Mouse (Mus musculus) thymus, adult 2 months (tissue): ENCODE data around the gene Espnl. TPM values are rescaled to one million over a fixed set of nuclear protein-coding genes. Genes with fewer than 3 reads are reported as not detected.

ENCODE experiments used
- DNase-seq: peaks from one replicate; pipeline ENCODE4 v3.0.0; 2021
- H3K27ac ChIP-seq: fragments of 200-500 bp; 2 replicates; pipeline ENCODE4 v1.5.1; 2012; ENCODE audit warnings: low read length, control low read depth; ENCODE audit not compliant: control insufficient read depth, insufficient read depth
- H3K27me3 ChIP-seq: fragments of 200-500 bp; 2 replicates; pipeline ENCODE4 v1.6.1; 2012; ENCODE audit warnings: mild to moderate bottlenecking, low read length, moderate library complexity, mixed read lengths; ENCODE audit not compliant: control insufficient read depth, insufficient read depth
- H3K36me3 ChIP-seq: fragments of 200-500 bp; 2 replicates; pipeline ENCODE4 v1.6.1; 2012; ENCODE audit warnings: mild to moderate bottlenecking, low read length, moderate library complexity; ENCODE audit not compliant: control insufficient read depth, insufficient read depth
- H3K4me1 ChIP-seq: fragments of 200-500 bp; replicated peaks from 2 replicates; pipeline ENCODE4 v1.6.1; 2012; ENCODE audit warnings: low read length; ENCODE audit not compliant: control insufficient read depth, insufficient read depth
- H3K4me3 ChIP-seq: fragments of 200-500 bp; 2 replicates; pipeline ENCODE4 v1.5.1; 2012; ENCODE audit warnings: mild to moderate bottlenecking, low read length, control low read depth, moderate library complexity; ENCODE audit not compliant: control insufficient read depth, insufficient read depth
- CTCF ChIP-seq: fragments of 200-500 bp; IDR thresholded peaks from 2 replicates; pipeline ENCODE4 v1.5.1; 2012; ENCODE audit warnings: mild to moderate bottlenecking, control low read depth, low read length, moderate library complexity, borderline replicate concordance; ENCODE audit not compliant: control insufficient read depth, poor library complexity, insufficient read depth; ENCODE audit errors: extremely low read depth
- POLR2A ChIP-seq: fragments of 200-500 bp; IDR thresholded peaks from 2 replicates; pipeline ENCODE4 v1.6.1; 2012; ENCODE audit warnings: mild to moderate bottlenecking, low read length, control low read depth, moderate library complexity; ENCODE audit not compliant: control insufficient read depth, poor library complexity, insufficient read depth; ENCODE audit errors: extremely low read depth
- WGBS: fragments of 180-500 bp; shearing (Covaris S2); methylation state at CpG from one replicate; pipeline ENCODE4 v1.1.7; 2018; 5-methylcytosine and 5-hydroxymethylcytosine counted together
- polyA plus RNA-seq: library from polyadenylated mRNA; depleted of rRNA; stranded (reverse); fragments of >200 nt; gene quantifications from 2 replicates; pipeline ENCODE4 v1.2.3, GENCODE M21; 2012

Gene Espnl
- polyA plus RNA-seq, 1 experiment: 0.85 TPM

DNA sequence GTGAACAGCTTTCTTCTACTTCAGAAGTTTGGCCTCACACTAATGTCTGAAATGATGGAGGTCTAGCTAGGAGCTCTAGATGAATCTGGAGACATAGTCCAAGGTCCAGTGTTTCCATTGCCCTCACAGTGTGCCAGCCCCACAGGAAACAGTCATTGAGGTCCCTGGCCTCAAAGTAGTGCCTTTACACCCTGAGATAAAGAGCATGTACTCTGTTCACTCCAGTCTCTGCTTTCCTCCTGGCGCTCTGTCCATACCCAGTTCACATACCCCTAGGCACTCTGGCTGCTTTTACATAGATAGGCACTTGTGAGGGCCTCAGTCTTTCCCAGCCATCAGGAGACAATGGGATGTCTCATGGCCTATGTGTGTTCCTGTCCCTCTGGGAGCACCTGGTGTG lies 32.5 kb upstream of the Espnl start:
- Histone ChIP-seq H3K4me1 (peaks cover 6% of the 10 kb centered on the region), H3K27me3 (no peaks in the 10 kb centered on the region), H3K36me3 (peaks cover 11% of the 10 kb centered on the region), H3K4me3 (no peak overlapping the region), H3K27ac (no peak overlapping the region)
- no peak for DNase-seq
- TF ChIP-seq CTCF (no peak), POLR2A (no peak)
- WGBS: 95% methylated on average over 1 of the region's 1 CpGs

DNA sequence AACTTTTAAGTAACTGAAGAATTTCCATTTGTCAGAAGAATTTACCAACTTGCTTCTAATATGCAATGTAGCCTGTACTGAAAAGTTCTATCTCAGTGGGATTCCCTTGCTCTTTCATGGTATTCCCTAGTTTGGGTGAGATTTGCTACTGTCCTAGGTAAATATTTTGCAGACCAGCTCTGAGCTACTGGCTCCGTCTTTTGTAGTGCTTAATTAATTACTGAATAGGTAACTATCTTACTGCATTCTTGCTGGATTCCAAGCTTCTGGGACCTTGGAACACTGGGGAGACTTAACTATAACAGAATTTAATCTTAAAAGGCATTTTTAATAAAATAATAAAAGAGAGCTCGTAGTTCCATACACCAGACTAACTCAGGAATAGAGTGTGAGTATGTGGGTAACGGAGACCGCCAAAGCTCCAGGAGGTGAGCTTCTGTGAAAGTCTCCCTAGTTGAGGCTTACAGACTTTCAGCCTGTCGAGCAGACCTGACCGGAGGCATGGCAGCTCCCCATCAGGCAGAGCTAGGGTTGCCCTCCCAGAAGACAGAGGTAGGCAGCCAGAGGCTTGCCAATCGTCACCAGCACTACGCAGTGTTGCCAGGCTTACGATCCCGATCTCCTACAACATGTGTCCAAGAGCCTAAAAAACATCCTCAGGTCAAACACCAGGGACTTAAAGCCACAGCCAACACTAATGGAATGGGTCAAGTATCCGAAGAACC lies 29.6 kb upstream of the Espnl start:
- TF ChIP-seq CTCF: no peak
- TF ChIP-seq POLR2A: no peak
- no peaks in the 10 kb centered on the region for H3K27me3 ChIP-seq
- H3K36me3 ChIP-seq: no peaks in the 10 kb centered on the region; the same call in 1 of the 2 replicates
- 98% methylated on average over 11 of the region's 11 CpGs for WGBS
- no peak for DNase-seq
- peaks cover 5% of the 10 kb centered on the region for H3K4me1 ChIP-seq
- no peak overlapping the region for H3K4me3 ChIP-seq
- H3K27ac ChIP-seq: no peak overlapping the region

DNA sequence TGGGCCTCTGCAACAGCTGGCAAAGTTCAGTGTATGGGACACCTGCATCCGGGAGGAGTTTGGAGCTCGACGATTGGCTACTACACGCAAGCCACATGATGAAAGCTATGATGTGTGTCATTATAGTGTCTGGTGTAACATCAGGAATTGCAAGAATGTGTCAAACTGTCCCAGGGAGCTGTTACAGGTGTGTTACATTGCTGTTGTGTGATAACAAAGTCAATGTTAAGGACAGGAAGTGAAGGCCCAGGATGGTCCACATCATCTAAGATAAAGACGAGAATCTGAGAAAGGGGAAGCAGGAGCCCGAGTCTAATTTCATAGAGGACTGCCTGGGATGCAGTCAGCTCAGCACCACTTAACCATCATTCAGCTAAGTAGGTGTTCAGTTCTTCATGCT lies 26.3 kb upstream of the Espnl start:
- Histone ChIP-seq H3K4me3 (no peak overlapping the region), H3K27me3 (no peaks in the 10 kb centered on the region), H3K4me1 (peaks cover 8% of the 10 kb centered on the region), H3K27ac (no peak overlapping the region), H3K36me3 (no peaks in the 10 kb centered on the region; the same call in 1 of the 2 replicates)
- DNase-seq: no peak
- 86% methylated on average over 6 of the region's 6 CpGs for WGBS
- no peak for TF ChIP-seq POLR2A

DNA sequence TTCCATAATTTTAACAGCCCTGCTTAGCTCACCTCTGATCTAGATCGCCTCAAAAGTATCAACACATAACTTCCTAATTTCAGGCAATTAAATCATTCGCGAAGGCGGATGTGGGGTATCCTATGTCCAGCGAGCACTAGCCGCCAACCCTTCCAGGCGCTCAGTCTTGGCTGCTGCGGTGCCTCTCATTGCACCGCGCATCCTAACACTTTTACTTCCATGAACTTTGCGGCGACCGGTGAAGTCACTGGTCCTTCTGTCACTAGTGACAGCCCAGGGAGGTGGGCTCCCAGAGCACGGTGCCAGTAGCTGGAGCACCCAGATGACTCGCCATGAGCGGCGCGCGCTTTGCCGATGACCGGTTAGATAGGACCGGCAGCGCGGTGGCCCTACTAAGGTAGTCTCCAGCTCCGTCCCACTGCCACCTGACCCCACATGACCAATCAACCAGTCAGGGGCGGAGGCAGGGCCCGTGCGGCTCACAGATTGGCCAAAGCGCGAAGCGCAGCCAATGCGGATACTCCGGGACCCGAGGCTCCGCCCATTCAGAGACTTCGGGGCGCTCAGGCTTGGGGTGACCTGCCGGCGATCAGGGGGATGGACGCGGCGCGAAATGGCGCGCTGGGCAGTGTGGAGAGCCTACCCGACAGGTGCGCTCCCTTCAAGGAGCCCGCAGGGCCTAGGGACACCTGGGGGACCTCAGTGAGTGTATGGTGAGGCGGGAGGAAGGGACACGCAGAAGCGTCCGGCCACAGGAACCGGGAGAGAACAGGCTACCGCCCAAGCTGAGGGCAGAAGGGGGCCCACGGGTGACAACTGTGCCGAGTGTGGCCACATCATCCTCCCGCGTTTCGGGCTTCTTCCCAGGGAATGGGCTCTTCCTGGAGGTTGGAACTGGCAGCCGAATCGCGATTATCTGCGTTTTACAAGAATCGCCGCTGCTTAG lies 23.8 kb upstream of the Espnl start, which contains the start of gene Scly:
Gene Scly (plus strand): TSS at position 540 of the 946 bp plus-strand sequence.
- H3K4me1 ChIP-seq: peaks cover 8% of the 10 kb centered on the region
- peak; percentile 93 for DNase-seq
- peak within 1 kb of the TSS; percentile 90 for H3K4me3 ChIP-seq
- no peak within 1 kb of the TSS for H3K27ac ChIP-seq
- no peaks in the 10 kb centered on the region for H3K36me3 ChIP-seq
- peak; percentile 53 for TF ChIP-seq POLR2A
- TF ChIP-seq CTCF: no peak
- no peaks in the 10 kb centered on the region for H3K27me3 ChIP-seq
- under 1% methylated on average over 61 of the region's 65 CpGs for WGBS

DNA sequence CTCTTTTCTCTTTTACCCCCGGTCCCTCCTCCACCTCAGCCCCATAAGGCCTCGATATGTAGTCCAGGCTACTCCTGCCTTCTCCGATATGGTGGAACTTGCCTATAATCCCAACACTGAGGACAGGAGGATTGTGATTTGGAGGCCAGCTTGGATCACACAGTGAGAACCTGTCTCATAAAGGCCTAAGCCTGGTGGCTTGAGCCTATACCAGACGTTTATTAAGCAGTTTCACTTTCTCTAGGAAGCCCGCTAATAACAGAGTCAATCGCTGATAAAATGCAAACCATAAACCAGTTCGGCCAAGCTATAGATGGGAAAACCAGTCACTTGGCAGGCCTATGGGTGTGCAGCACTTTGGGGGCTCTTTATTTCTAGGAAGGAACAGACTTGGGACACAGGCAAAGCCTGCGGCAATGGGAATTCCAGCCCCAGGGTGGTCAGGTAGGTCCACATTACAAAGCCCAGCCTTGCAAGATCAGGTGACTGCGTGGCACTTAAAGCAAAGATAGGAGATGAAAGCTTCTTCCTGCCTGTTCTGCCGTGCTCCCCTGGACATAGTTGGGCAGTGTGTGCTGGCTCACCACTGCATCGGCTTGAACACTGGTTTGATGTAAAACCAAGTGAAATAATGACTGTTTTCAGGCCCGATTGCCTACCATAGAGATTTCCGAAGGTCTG lies 22.7 kb upstream of the Espnl start:
- H3K27ac ChIP-seq: no peak overlapping the region
- DNase-seq: no peak
- H3K36me3 ChIP-seq: no peaks in the 10 kb centered on the region

More for the DNA sequence above, 22.7 kb upstream of the Espnl start:
- no peaks in the 10 kb centered on the region for H3K27me3 ChIP-seq
- 41% methylated on average over 13 of the region's 13 CpGs for WGBS
- peaks cover 8% of the 10 kb centered on the region for H3K4me1 ChIP-seq
- H3K4me3 ChIP-seq: peak overlapping the region; percentile 90
- TF ChIP-seq CTCF (no peak), POLR2A (no peak)
